Mouse (Mus musculus) left cerebral cortex, postnatal 4 days (tissue): ENCODE data around the gene Mroh2a. TPM values are rescaled to one million over a fixed set of nuclear protein-coding genes. Genes with fewer than 3 reads are reported as not detected.
A peak's percentile ranks its signal among the peaks of the same experiment; 100 is the strongest.

ENCODE experiments used
- DNase-seq: peaks from one replicate; pipeline ENCODE4 v3.0.0-alpha.2; 2022
- intact Hi-C: fragments of 180-260 bp; cut with DNase I; formaldehyde crosslinking; loops from one replicate; pipeline ENCODE4 v1.15.1; 2025
- total RNA-seq, 2 experiments: library from RNA; stranded (reverse); gene quantifications; 2 replicates each; pipeline ENCODE4 v1.2.3; 2021

The Mroh2a gene
- total RNA-seq, 2 experiments from 2014 or later, result 0.04 to 0.20 TPM

GRCm38 (mm10) chr1:88234646-88235045, 7.9 kb downstream of the Mroh2a start:
- no peak for DNase-seq
- intact Hi-C loops, result no loop called here

GRCm38 (mm10) chr1:88235046-88235893, 8.5 kb downstream of the Mroh2a start:
- DNase-seq, result no peak
- intact Hi-C loops, result no loop called here

GRCm38 (mm10) chr1:88235894-88236415, 9.2 kb downstream of the Mroh2a start:
- DNase-seq, result no peak
- intact Hi-C loops, result no loop called here

GRCm38 (mm10) chr1:88237311-88237710, 10.5 kb downstream of the Mroh2a start:
- DNase-seq, result no peak

GRCm38 (mm10) chr1:88238771-88239170, 12.0 kb downstream of the Mroh2a start:
- no peak for DNase-seq
- intact Hi-C loops, result no loop called here

More at GRCm38 (mm10) chr1:88237311-88237710, 10.5 kb downstream of the Mroh2a start:
- intact Hi-C loops, result no loop called here

GRCm38 (mm10) chr1:88240072-88240471, 13.3 kb downstream of the Mroh2a start:
- DNase-seq, result no peak
- intact Hi-C loops, result no loop called here

- DNase-seq, result no peak
- intact Hi-C loops, result no loop called here
These were observed 13.8 kb downstream of the Mroh2a start for GRCm38 (mm10) chr1:88240579-88240978.

- no peak for DNase-seq
- intact Hi-C loops, result no loop called here
These were observed 17.1 kb downstream of the Mroh2a start for GRCm38 (mm10) chr1:88243861-88244260.

GRCm38 (mm10) chr1:88245881-88246280, 19.1 kb downstream of the Mroh2a start:
- intact Hi-C loops, result no loop called here
- no peak for DNase-seq

- intact Hi-C loops, result no loop called here
These were observed 19.6 kb downstream of the Mroh2a start for GRCm38 (mm10) chr1:88246386-88246785.

GRCm38 (mm10) chr1:88247660-88248059, 20.9 kb downstream of the Mroh2a start:
- intact Hi-C loops, result no loop called here

More at GRCm38 (mm10) chr1:88246386-88246785, 19.6 kb downstream of the Mroh2a start:
- no peak for DNase-seq

GRCm38 (mm10) chr1:88248658-88249057, 21.9 kb downstream of the Mroh2a start:
- intact Hi-C loops, result no loop called here
- DNase-seq, result peak; percentile 45

More at GRCm38 (mm10) chr1:88247660-88248059, 20.9 kb downstream of the Mroh2a start:
- DNase-seq, result no peak

- no peak for DNase-seq
- intact Hi-C loops, result no loop called here
These were observed 22.8 kb downstream of the Mroh2a start for GRCm38 (mm10) chr1:88249596-88249995.

GRCm38 (mm10) chr1:88250023-88250422, 23.2 kb downstream of the Mroh2a start:
- DNase-seq, result no peak
- intact Hi-C loops, result no loop called here

GRCm38 (mm10) chr1:88253106-88253505, 26.3 kb downstream of the Mroh2a start:
- DNase-seq, result no peak
- intact Hi-C loops, result no loop called here

- DNase-seq, result no peak
- intact Hi-C loops, result no loop called here
These were observed 26.8 kb downstream of the Mroh2a start for GRCm38 (mm10) chr1:88253540-88253939.

GRCm38 (mm10) chr1:88254793-88255465, 28.1 kb downstream of the Mroh2a start:
- intact Hi-C loops, result no loop called here
- DNase-seq, result peak; percentile 93

GRCm38 (mm10) chr1:88255466-88255857, 28.7 kb downstream of the Mroh2a start:
- DNase-seq, result no peak
- intact Hi-C loops, result no loop called here

GRCm38 (mm10) chr1:88255989-88256754, 29.4 kb downstream of the Mroh2a start:
- intact Hi-C loops, result no loop called here
- peak; percentile 76 for DNase-seq

GRCm38 (mm10) chr1:88256886-88257663, 30.3 kb downstream of the Mroh2a start:
- DNase-seq, result no peak
- intact Hi-C loops, result no loop called here
